Comparison of ENCODE assay signal across 11 mouse cellular contexts in genomic region chr16:41551851-41552262, GRCm38 (mm10).
DNase-seq lines count a peak whose midpoint lies in the region; ATAC-seq and TF ChIP-seq lines count a peak whose summit lies in the region.
"Had no signal": no experiment of that assay in that cellular context is flagged by ENCODE, and none has a peak within 500 bp of the region (broad histone marks: within the 10 kb centered on the region; RNA-seq: fewer than 3 reads in every experiment).

No protein-coding gene starts in this region.

- no peaks in the 10 kb centered on the region for H3K9me3 ChIP-seq in forebrain, embryonic 15.5 days
- H3K9me3 ChIP-seq in neural tube, embryonic 14.5 days (ENCODE audit: control insufficient read depth, low read length), result no peaks in the 10 kb centered on the region

- H3K4me3 ChIP-seq in forebrain, embryonic 15.5 days, result no peak overlapping the region
- H3K4me3 ChIP-seq in neural tube, embryonic 14.5 days (ENCODE audit: low read depth, low read length), result no peak overlapping the region
- H3K4me3 ChIP-seq in kidney, adult 2 months (ENCODE audit: insufficient read depth, low read depth, low read length), result no peak overlapping the region

- H3K4me1 ChIP-seq in forebrain, embryonic 15.5 days, result peaks cover 16% of the 10 kb centered on the region
- H3K4me1 ChIP-seq in neural tube, embryonic 14.5 days (ENCODE audit: control insufficient read depth, insufficient read depth, low read length), result peaks cover 12% of the 10 kb centered on the region
- no peaks in the 10 kb centered on the region for H3K4me1 ChIP-seq in kidney, adult 2 months (ENCODE audit: control insufficient read depth, insufficient read depth, low read length)

- intact Hi-C loops in left cerebral cortex, postnatal 10 days (cut with DNase I), result no loop called here

- H3K4me2 ChIP-seq in forebrain, embryonic 15.5 days (replicated peaks), result no peak overlapping the region
- H3K4me2 ChIP-seq in neural tube, embryonic 14.5 days (ENCODE audit: low read depth, low read length), result no peak overlapping the region
- H3K4me2 ChIP-seq: heart, embryonic 11.5 days had no signal

- peak; percentile 94 for ATAC-seq in forebrain, embryonic 15.5 days (replicated peaks)
- peak; percentile 93 for ATAC-seq in neural tube, embryonic 14.5 days (ENCODE audit: low read depth)
- ATAC-seq: activated CD4-positive, CD25-positive, alpha-beta regulatory T cell, adult 4 months had no signal

- DNase-seq in left cerebral cortex, postnatal 10 days (ENCODE audit: extremely low spot score in 1 of 2, low spot score in 2 of 2), result peak; percentile 39 to 59
- no peak for DNase-seq in left cerebral cortex, adult 18-20 months (ENCODE audit: low spot score in 2 of 2)
- peak; percentile 47 to 59 for DNase-seq in layer of hippocampus, postnatal 36 days
- no peak for DNase-seq in ovary, postnatal 14 days (ENCODE audit: low spot score)
- DNase-seq in kidney, adult 2 months, result no peak
- DNase-seq in cerebellum, adult 18-20 months, result no peak
- DNase-seq: cerebellum, adult 9-11 months had no signal

- no peak for TF ChIP-seq POLR2A in kidney, adult 2 months (IDR thresholded peaks at IDR 0.05; ENCODE audit: low read depth, low read length)

- no peak for TF ChIP-seq CTCF in kidney, adult 2 months (conservative IDR thresholded peaks at IDR 0.05; ENCODE audit: insufficient read depth, insufficient read length, low read depth, low read length)

- no peak overlapping the region for H3K9ac ChIP-seq in forebrain, embryonic 15.5 days (replicated peaks)
- H3K9ac ChIP-seq in neural tube, embryonic 14.5 days (replicated peaks; ENCODE audit: low read depth, low read length), result no peak overlapping the region

- no peaks in the 10 kb centered on the region for H3K36me3 ChIP-seq in forebrain, embryonic 15.5 days
- no peaks in the 10 kb centered on the region for H3K36me3 ChIP-seq in neural tube, embryonic 14.5 days (ENCODE audit: control insufficient read depth, insufficient read depth, low read length)
- H3K36me3 ChIP-seq in kidney, adult 2 months (ENCODE audit: control insufficient read depth, insufficient read depth, low read length), result no peaks in the 10 kb centered on the region

- peak overlapping the region; percentile 20; the same call in 1 of the 2 replicates for H3K27ac ChIP-seq in forebrain, embryonic 15.5 days (replicated peaks)
- H3K27ac ChIP-seq in neural tube, embryonic 14.5 days (ENCODE audit: low read depth, low read length), result peak overlapping the region; percentile 35; the same call in 1 of the 2 replicates
- H3K27ac ChIP-seq in kidney, adult 2 months (ENCODE audit: insufficient read depth, low read depth, low read length), result no peak overlapping the region

- 2% methylated on average over 3 of the region's 3 CpGs for WGBS in forebrain, embryonic 15.5 days
- WGBS in neural tube, embryonic 14.5 days, result 4% methylated on average over 3 of the region's 3 CpGs
- WGBS in kidney, adult 2 months, result 31% methylated on average over 3 of the region's 3 CpGs

- no peaks in the 10 kb centered on the region for H3K27me3 ChIP-seq in forebrain, embryonic 15.5 days
- H3K27me3 ChIP-seq in neural tube, embryonic 14.5 days (ENCODE audit: control insufficient read depth, insufficient read depth, low read length), result no peaks in the 10 kb centered on the region
- H3K27me3 ChIP-seq in kidney, adult 2 months (replicated peaks; ENCODE audit: control insufficient read depth, insufficient read depth, low read length), result no peaks in the 10 kb centered on the region

Comparison
In these comparisons a context has a peak if more than half of its experiments do, and no peak if none do; other contexts are left out.
1. DNase-seq: peak in left cerebral cortex, postnatal 10 days (2 of 2) and layer of hippocampus, postnatal 36 days (2 of 2); none in left cerebral cortex, adult 18-20 months (0 of 2), ovary, postnatal 14 days (single experiment), kidney, adult 2 months (single experiment) and cerebellum, adult 18-20 months (0 of 2).